Mouse (Mus musculus) E14TG2a.4 (cell line): ENCODE measurements around the gene Scube1.

Experiments used
- CTCF ChIP-seq: conservative IDR thresholded peaks from 2 replicates; pipeline ENCODE4 v1.5.1; 2014; ENCODE audit warnings: low read length
- NANOG ChIP-seq: IDR thresholded peaks from 2 replicates; pipeline ENCODE4 v1.6.1; 2014; ENCODE audit warnings: borderline replicate concordance, low read length, mixed read lengths
- POU5F1 ChIP-seq: IDR thresholded peaks from 2 replicates; pipeline ENCODE4 v1.6.1; 2014; ENCODE audit warnings: low read length, borderline replicate concordance

GRCm38 (mm10) chr15:83667501-83667900 is 57.3 kb downstream of the Scube1 start:
- no peak for TF ChIP-seq CTCF
- no peak for TF ChIP-seq NANOG
- TF ChIP-seq POU5F1, result no peak
